18 mouse cellular contexts compared by ENCODE assay signal in genomic region chr1:176980801-176981400, GRCm38 (mm10).
DNase-seq lines count a peak whose midpoint lies in the region; ATAC-seq and TF ChIP-seq lines count a peak whose summit lies in the region.
"Had no signal": no experiment of that assay in that cellular context is flagged by ENCODE, and none has a peak within 500 bp of the region (broad histone marks: within the 10 kb centered on the region; RNA-seq: fewer than 3 reads in every experiment).

No protein-coding gene starts in this region.

- no peaks in the 10 kb centered on the region for H3K79me2 ChIP-seq in CH12.LX (replicated peaks; ENCODE audit: control insufficient read depth, extremely low read depth, insufficient read depth, poor library complexity, severe bottlenecking)

- H3K4me2 ChIP-seq in CH12.LX (ENCODE audit: insufficient read depth, low read depth, poor library complexity, severe bottlenecking): no peak overlapping the region
- H3K4me2 ChIP-seq in forebrain, postnatal 0 days (ENCODE audit: low read depth): no peak overlapping the region
- H3K4me2 ChIP-seq in stomach, postnatal 0 days (replicated peaks; ENCODE audit: low read depth): no peak overlapping the region
- H3K4me2 ChIP-seq: hindbrain, embryonic 14.5 days; limb, embryonic 13.5 days had no signal

- ATAC-seq in frontal cortex, adult (ENCODE audit: low TSS enrichment): peak; percentile 39
- ATAC-seq in forebrain, postnatal 0 days: 0 out of 2 replicates have a peak, but pooled peaks have one; percentile 16
- no peak for ATAC-seq in megakaryocyte progenitor cell, adult 5-6 weeks (replicated peaks; ENCODE audit: poor library complexity)
- no peak for ATAC-seq in erythroblast, adult 5-6 weeks (replicated peaks; ENCODE audit: low FRiP score, poor library complexity, severe bottlenecking)
- no peak for ATAC-seq in stomach, postnatal 0 days (ENCODE audit: low FRiP score, low TSS enrichment)
- ATAC-seq: intestine, postnatal 0 days; midbrain, embryonic 16.5 days had no signal

- H3K9me3 ChIP-seq in CH12.LX (replicated peaks; ENCODE audit: low read length): no peaks in the 10 kb centered on the region
- no peaks in the 10 kb centered on the region for H3K9me3 ChIP-seq in forebrain, postnatal 0 days (ENCODE audit: low read length)
- no peaks in the 10 kb centered on the region for H3K9me3 ChIP-seq in stomach, postnatal 0 days (ENCODE audit: control insufficient read depth, low read length)
- H3K9me3 ChIP-seq: limb, embryonic 13.5 days had no signal

- H3K36me3 ChIP-seq in CH12.LX (replicated peaks in 1 of 2; ENCODE audit: control insufficient read depth in 1 of 2, insufficient read depth in 1 of 2, low read length in 1 of 2): peaks cover 0 to 6% of the 10 kb centered on the region in 2 experiments
- H3K36me3 ChIP-seq in forebrain, postnatal 0 days (ENCODE audit: insufficient read depth): no peaks in the 10 kb centered on the region
- H3K36me3 ChIP-seq in stomach, postnatal 0 days (ENCODE audit: control insufficient read depth, insufficient read depth, low read length): no peaks in the 10 kb centered on the region
- H3K36me3 ChIP-seq: limb, embryonic 13.5 days had no signal

- in situ Hi-C loops in CH12.LX (cut with MboI; ENCODE audit: low pct_ligation_motif_present, low pct_unique_long_range_greater_than_20kb, low sequenced_read_pairs): no loop called here

- dilution Hi-C loops in CH12.LX (cut with MboI; ENCODE audit: extremely low pct_ligation_motif_present, extremely low pct_unique_long_range_greater_than_20kb, low sequenced_read_pairs): no loop called here

- peaks cover 14 to 33% of the 10 kb centered on the region in 2 experiments for H3K4me1 ChIP-seq in CH12.LX (ENCODE audit: control insufficient read depth in 1 of 2, insufficient read depth in 2 of 2)
- H3K4me1 ChIP-seq in forebrain, postnatal 0 days (ENCODE audit: insufficient read depth): no peaks in the 10 kb centered on the region; the same call in none of the 2 replicates
- H3K4me1 ChIP-seq in stomach, postnatal 0 days (replicated peaks; ENCODE audit: control insufficient read depth, insufficient read depth): no peaks in the 10 kb centered on the region; the same call in 1 of the 2 replicates

- no peak for TF ChIP-seq RAD21 in CH12.LX (IDR thresholded peaks at IDR 0.05; ENCODE audit: low read depth, low read length)

- no peaks in the 10 kb centered on the region for H3K27me3 ChIP-seq in CH12.LX (replicated peaks)
- no peaks in the 10 kb centered on the region for H3K27me3 ChIP-seq in forebrain, postnatal 0 days (ENCODE audit: insufficient read depth, low read length)
- no peaks in the 10 kb centered on the region for H3K27me3 ChIP-seq in stomach, postnatal 0 days (ENCODE audit: control insufficient read depth, insufficient read depth, low read length)
- H3K27me3 ChIP-seq: limb, embryonic 13.5 days had no signal

- 50% methylated on average over 10 of the region's 10 CpGs for WGBS in forebrain, postnatal 0 days
- 77% methylated on average over 10 of the region's 10 CpGs for WGBS in stomach, postnatal 0 days

- DNase-seq in frontal cortex, postnatal 36 days (ENCODE audit: low spot score in 2 of 2): no peak
- DNase-seq in A20 (ENCODE audit: low read depth, low spot score): peak; percentile 70
- peak; percentile 17 for DNase-seq in CH12.LX (ENCODE audit: extremely low read depth)
- peak; percentile 45 for DNase-seq in forebrain, postnatal 0 days
- DNase-seq in stomach, postnatal 0 days (ENCODE audit: low spot score): no peak
- DNase-seq: adrenal gland, adult 8-10 months; cerebellum, adult 8-10 months; gastrocnemius, postnatal 25 days; heart, postnatal 14 days had no signal

- no peak for TF ChIP-seq CTCF in CH12.LX (conservative IDR thresholded peaks at IDR 0.05 in 1 of 2, IDR thresholded peaks at IDR 0.05 in 1 of 2; ENCODE audit: low read depth in 2 of 2, low read length in 2 of 2)
- no peak for TF ChIP-seq CTCF in forebrain, postnatal 0 days (IDR thresholded peaks at IDR 0.05; ENCODE audit: low read depth)
- no peak for TF ChIP-seq CTCF in stomach, postnatal 0 days (IDR thresholded peaks at IDR 0.05; ENCODE audit: low read depth)

- no peak overlapping the region for H3K4me3 ChIP-seq in CH12.LX (replicated peaks in 1 of 3; ENCODE audit: low read depth in 2 of 3, low read length in 2 of 3, poor library complexity in 1 of 3)
- H3K4me3 ChIP-seq in forebrain, postnatal 0 days (ENCODE audit: low read depth, low read length): no peak overlapping the region
- no peak overlapping the region for H3K4me3 ChIP-seq in stomach, postnatal 0 days (ENCODE audit: low read depth, low read length)
- H3K4me3 ChIP-seq: limb, embryonic 13.5 days had no signal

- TF ChIP-seq POLR2A in CH12.LX (IDR thresholded peaks at IDR 0.05; ENCODE audit: low read depth, low read length): no peak

- no peak overlapping the region for H3K9ac ChIP-seq in CH12.LX (ENCODE audit: insufficient read depth, low read depth)
- no peak overlapping the region for H3K9ac ChIP-seq in forebrain, postnatal 0 days
- H3K9ac ChIP-seq in stomach, postnatal 0 days (ENCODE audit: low read length): no peak overlapping the region
- H3K9ac ChIP-seq: hindbrain, embryonic 14.5 days; limb, embryonic 13.5 days; liver, embryonic 14.5 days had no signal

- no peak for TF ChIP-seq EP300 in CH12.LX (IDR thresholded peaks at IDR 0.05; ENCODE audit: low read length)
- no peak for TF ChIP-seq EP300 in stomach, postnatal 0 days (optimal IDR thresholded peaks at IDR 0.05)

- H3K27ac ChIP-seq in CH12.LX (ENCODE audit: insufficient read depth, low read depth): no peak overlapping the region
- peak overlapping the region; percentile 54; the same call in 1 of the 2 replicates for H3K27ac ChIP-seq in forebrain, postnatal 0 days (ENCODE audit: low read depth, low read length)
- no peak overlapping the region for H3K27ac ChIP-seq in stomach, postnatal 0 days (replicated peaks)
- H3K27ac ChIP-seq: hindbrain, embryonic 14.5 days; kidney, postnatal 0 days; limb, embryonic 13.5 days; liver, embryonic 14.5 days had no signal

TF ChIP-seq in CH12.LX, 34 proteins besides CTCF, POLR2A, EP300 and RAD21:
- TF ChIP-seq TBP (conservative IDR thresholded peaks at IDR 0.05; ENCODE audit: low read depth, low read length) (no peak), MAX (IDR thresholded peaks at IDR 0.05; ENCODE audit: low read length) (no peak)

Comparison
In these comparisons a context has a peak if more than half of its experiments do, and no peak if none do; other contexts are left out.
1. ATAC-seq: peak in frontal cortex, adult (single experiment) and forebrain, postnatal 0 days (single experiment); none in megakaryocyte progenitor cell, adult 5-6 weeks (single experiment), erythroblast, adult 5-6 weeks (single experiment) and stomach, postnatal 0 days (single experiment).
2. DNase-seq: peak in A20 (single experiment), CH12.LX (single experiment) and forebrain, postnatal 0 days (single experiment); none in frontal cortex, postnatal 36 days (0 of 2) and stomach, postnatal 0 days (single experiment).